Mouse (Mus musculus): ENCODE results near the gene Lima1. TPM values are rescaled to one million over a fixed set of nuclear protein-coding genes. Genes with fewer than 3 reads are reported as not detected.
"Not testable (repeated sequence)": the region's sequence is repeated elsewhere in the genome, so short reads cannot be mapped to it uniquely, and the experiment has no call there.

Lima1 gene
- total RNA-seq, 2 experiments from 2014 or later: 9.9 to 10.0 TPM

DNA sequence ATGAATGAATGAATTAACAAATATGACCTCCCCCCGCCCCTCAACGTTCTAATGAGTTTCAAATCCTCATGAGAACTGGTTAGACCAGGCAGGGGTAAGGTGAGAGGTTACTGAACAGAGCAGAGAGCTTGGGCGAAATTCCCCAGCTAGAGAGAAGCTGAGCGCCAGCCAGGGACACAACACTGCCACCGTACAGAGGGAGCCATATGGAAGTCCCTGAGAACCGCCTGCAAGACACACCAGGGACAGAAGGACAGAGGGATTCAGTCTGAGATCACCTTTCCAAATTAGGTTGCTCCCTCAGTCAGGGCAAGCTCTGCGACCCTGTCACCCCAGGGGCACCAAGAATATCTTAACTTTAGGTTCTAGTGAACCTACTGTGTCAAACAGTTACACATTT, 37.7 kb downstream of the Lima1 start:
- DNase-seq (ENCODE audit: low spot score in 2 of 2): no peak

DNA sequence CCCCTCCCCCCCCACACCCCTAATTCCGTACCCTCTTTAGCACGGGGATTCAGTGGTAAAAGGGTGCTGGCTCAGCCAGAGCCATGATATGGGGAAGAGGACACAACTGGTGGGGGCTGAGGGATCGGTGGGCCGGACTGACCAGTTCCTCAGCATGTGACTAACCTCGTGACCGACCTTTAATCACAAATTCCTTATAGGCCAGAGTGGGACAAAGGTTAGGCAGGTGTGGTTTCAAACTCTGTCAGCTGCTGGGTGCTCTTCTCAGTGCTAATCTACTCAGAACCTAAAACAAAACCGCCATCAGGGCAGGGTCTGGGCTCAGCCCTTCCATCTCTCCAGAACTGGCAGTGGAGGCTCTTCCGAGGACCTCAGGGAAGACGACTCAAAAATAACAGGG, 40.1 kb downstream of the Lima1 start:
- DNase-seq (ENCODE audit: low spot score in 2 of 2): no peak

DNA sequence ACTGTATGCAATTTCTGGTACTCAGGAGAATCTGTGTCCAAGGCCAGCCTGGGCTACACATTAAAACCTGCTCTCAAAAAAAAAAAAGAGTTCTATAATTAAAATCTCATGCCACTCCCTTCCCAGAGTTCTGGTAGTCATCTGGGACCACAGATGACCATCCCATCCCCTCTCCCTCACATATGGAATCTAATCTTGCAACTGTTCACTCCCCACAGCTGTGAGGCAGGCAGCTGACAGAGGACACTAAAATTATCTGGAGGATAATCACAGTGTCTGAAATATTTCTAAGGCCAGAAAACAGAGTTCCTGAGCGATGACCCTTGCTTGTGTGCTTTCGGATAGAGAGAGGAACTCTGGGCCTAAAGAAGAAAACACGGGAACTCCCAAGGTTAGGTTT, 40.6 kb downstream of the Lima1 start:
- DNase-seq (ENCODE audit: low spot score in 2 of 2): no peak

DNA sequence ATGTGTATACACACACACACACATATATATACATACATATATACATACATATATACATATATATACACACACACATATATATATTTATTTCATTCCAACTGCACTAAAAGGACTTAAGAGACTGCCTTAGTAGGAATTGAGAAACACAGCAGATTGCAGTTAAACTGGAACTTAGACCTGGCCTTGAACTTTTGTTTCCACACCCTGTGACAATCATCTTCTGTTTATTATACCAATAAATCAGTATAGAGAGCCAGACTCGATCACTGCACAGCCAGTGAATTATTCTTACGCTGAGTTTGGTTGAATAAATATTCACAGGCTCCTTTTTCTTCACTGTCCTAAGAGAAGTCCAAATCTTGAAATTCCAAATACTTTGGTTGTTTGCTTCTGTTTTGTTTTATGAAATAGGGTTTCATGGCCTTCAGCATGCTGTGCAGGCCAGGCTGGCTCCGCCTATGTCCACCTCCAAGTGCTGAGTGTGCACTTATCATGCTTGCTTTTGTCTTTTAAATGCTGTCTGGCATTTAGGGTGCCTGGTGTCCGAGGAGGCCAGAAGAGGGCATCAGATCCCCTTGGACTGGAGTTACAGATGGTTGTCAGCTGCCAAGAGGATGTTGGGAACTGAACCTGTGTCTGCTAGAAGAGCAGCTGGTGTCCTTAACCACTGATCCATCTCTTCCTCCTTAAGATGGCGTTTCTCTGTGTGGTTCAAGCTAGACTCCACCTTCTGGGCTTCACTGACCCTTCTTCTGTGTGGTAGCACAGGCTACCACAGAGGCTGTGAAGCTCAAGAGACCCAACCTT, 41.4 kb downstream of the Lima1 start:
- no peak for DNase-seq (ENCODE audit: low spot score in 2 of 2)

DNA sequence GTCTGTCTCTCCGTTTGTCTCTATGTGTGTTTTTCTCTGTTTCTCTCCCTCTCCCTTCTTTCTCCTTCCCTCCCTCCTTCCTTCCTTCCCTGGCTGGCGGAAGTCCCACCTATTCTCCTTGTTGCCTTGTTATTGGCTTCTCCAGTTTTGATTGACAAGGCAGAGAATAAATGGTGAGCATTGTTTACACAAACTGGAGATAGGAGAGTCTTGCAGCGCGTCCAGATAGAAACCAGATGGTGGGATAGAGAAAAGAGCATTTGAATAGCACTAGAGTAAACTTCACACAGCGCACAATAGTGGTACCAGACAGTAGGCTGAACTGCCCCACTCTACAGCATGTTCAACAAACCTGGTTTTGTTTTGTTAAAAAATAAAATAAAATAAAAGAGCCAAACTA, 43.7 kb downstream of the Lima1 start:
- no peak for DNase-seq (ENCODE audit: low spot score in 2 of 2)

DNA sequence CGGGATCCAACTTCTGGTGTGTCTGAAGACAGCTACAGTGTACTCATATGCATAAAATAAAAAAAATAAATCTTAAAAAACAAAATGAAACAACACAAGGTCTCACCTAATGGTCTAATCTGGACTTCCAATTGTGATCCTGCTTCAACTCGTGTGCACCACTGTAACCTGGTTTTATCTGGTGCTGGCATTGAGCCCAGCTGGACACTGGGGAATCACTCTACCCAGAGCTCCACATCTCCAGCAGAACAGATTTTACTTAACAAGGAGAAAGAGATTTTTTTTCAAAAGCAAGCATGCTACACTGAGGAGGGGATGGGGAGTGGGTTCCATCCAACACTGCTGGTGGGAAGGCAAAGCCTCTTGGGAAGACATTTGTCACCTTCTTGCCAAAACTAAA, 47.2 kb downstream of the Lima1 start:
- DNase-seq (ENCODE audit: low spot score in 2 of 2): no peak

DNA sequence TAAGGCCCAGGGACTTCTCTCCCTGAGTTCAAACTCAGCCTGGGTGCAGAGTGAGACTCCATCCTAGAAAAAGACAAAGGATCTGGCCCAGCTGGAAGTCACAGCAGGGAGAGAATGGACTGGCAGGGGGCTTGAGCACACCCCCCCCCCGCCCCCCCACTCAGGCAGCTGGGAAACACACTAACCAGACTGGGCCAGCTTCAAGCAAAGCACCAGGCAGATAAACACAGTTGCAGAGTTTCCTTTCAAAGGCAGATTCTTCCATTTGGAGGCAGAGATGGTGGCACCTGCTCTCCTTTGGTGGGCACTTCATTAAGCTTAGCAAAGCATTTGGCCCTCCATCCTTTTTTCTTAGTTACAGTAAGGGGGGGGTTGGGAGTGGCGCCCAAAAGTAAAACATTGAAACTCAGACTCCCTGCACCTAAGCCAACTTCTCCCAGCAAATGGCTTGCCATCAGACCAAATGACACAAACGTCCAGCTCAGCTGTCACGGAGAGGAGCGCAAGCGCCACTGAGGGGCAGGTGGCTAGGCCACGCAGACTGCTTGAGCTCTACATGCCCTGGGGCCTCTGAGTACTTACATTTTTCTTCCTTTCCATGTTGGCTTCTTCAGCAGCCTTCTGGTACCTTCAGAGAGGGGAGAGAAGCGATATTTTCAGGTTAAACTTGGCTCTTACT, 48.9 kb downstream of the Lima1 start:
- no peak for DNase-seq (ENCODE audit: low spot score in 2 of 2)

DNA sequence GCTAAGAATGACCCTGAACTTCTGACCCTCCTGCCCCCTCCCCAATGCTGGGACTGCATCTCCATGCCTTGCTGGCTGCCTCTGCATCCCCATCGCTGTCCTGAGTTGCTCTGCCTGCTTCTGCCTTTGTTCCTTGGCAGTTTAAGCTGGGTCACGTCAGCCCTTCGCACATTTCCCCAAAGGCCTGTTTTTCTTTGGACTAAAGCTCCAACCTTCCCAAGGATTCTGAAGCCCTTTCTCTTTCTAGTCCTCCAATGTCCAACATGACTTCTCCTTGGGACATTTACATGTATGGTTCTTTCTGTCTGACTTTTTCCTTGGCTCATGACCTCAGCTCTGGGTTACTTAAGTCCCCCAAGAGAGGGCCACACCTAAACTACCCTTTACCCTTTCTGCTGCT, 50.0 kb downstream of the Lima1 start:
- no peak for DNase-seq (ENCODE audit: low spot score in 2 of 2)

DNA sequence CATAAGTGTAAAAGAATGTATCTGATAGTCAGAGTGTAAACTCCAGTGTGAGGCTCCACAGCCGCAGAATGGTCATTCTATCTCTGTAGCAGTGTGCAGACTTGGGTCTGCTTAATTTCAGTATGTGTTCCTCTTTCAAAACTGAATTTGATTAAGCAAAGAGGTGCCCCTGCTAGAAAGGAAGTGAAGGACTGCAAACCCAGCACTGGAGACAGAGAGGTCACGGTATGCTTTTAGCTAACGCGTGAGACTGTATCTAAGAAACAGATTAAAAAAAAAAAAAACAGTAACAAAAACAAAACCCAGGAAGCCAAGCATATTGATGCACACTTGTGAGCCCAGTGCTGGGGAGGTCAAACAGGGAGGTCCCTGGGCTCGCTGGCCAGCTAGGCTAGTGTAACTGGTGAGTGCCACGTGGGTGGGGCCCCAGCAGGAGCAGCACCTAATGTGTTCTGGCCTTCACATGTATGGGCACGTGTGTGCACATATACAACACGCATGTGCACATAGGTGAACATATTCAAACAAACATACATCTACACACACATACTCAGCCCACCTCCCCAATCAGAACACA, 51.8 kb downstream of the Lima1 start:
- no peak for DNase-seq (ENCODE audit: low spot score in 2 of 2)

DNA sequence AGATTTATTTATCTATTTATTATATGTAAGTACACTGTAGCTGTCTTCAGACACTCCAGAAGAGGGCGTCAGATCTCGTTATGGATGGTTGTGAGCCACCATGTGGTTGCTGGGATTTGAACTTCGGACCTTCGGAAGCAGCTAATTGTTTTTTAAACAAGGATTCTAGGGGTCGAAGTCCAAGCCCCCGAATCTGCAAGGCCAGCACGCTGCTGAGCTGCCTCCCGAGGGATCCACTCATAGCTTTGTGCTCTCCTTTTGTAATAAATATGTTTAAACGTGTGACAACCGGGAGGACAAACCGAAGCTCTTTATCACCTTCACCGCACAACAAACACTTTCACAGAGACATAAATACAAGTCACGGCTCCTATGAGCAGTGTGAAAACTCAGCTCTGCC, 52.8 kb downstream of the Lima1 start:
- DNase-seq (ENCODE audit: low spot score in 2 of 2): not testable (repeated sequence)

DNA sequence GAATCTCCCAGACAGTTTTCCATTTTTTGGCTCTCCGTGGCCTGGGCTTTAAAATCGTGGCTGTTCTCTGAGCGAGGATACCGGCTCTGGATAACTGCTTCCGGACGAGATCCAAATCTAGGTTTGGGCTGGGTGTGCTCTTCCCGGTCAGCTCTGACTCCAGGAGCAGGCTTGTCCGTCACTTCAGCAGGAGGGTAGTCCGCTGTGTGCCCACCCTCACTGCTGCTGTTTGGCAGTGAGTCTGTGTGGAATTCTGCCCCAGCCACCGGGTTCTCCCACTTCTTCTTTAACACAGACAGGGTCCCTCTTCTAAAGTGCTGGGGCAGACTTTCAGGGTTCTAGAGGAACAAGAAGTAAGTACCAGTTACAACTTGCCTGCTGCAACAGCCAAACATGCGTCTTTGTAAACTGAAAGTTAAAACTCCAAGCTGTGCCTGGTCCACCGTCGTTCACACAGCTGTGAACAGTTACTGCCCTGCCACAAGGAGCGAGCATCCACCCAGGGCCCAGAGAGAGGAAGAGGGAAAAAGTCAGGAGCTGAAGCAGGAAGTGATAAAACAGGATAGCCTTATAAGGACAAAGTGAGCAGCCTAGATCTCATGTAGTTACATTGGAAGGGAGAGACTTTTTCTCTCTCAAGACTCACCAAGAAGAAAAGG, 55.5 kb downstream of the Lima1 start:
- no peak for DNase-seq (ENCODE audit: low spot score in 2 of 2)

DNA sequence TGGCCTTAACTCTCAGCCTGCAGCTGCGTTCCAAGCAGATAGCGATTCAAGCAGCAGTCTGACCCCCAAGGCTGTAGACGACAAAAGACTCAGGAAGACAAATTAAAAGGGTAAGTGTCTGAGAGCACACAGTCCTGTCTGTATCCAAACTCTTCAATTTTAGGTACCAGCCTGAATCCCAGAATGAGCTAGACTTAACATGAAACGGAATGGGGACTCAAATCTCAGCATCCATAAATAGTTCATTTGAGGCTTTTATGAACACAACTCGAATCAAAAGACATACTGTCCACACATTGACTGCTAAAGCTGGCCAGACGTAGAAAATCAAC, 56.2 kb downstream of the Lima1 start:
- no peak for DNase-seq (ENCODE audit: low spot score in 2 of 2)

DNA sequence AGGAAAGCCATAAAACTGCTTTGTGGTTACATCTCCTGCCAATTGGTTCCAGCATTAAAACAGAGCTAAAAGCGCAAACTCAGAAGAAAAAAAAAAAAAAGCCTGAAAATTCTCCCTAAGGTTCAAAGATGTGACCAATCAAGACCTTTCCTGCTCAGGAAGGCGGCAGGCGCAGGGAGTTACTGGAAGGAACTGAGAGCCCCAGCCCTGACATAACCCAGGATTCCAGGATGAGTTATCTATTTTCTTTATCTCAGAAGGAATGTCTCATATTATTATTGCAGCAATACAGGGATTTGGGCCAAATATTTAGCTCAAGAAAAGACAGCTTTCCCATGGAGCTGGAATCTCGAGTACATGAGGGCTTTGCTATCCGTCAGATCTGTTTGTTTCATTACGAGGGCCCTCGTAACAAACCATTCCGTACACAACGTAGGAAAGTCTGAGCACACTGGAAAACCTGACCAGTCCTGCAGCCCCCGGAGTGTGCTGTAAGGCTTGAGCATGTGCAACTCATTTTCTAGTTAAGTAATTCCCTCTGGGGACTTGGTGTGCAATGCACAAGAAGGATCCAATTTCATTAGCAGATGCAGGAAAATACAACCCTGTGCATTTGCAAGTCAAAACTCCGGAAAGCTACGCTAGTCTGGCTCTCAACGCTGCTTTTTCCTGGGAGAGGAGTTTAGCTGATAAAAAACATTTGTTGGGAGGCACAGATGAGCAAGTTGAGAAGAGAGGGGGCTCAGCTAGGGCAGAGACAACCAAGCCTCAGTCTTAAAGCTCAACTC, 56.7 kb downstream of the Lima1 start:
- DNase-seq (ENCODE audit: low spot score in 2 of 2): peak in 1 of 2 experiments; percentile 58

DNA sequence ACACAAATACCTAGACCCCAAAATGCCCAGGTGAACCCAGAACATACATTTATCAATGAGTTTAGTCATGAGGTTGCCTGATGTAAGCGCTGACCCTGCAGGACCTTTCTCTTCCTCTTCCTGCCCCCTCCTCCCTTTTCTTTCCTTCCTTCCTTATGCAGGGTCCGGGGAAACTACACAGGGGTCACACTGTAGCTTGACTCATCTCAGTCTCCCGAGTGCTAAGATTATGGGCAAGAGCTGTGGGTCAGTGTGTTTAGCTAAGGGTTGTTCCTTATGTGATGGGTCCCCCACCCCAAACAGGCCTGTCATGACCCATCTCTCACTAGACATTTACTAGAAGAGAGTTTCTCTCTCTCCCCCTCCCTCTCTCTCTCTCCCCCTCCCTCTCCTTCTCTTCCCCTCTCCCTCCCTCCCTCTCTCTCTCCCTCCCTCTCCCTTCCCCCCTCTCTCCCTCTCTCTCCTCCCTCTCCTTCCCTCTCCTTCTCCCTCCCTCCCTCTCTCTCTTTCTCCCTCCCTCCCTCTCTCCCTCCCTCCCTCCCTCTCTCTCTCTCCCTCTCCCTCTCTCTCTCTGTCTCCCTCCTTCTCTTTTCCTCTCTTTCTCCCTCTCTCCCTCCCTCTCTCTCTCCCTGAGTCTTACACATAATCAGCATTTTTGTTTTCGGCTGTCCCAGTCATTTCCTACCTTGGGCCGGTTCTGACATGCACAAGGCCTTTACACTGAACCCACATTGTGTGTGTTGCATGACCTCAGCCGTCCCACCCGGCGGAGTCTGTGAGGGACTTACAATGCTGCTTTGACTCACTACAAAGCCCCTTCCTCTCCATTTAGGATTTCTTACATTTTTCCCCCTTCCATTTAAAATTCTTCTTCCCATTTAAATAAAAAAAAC, 57.7 kb downstream of the Lima1 start:
- DNase-seq (ENCODE audit: low spot score in 2 of 2): no peak

DNA sequence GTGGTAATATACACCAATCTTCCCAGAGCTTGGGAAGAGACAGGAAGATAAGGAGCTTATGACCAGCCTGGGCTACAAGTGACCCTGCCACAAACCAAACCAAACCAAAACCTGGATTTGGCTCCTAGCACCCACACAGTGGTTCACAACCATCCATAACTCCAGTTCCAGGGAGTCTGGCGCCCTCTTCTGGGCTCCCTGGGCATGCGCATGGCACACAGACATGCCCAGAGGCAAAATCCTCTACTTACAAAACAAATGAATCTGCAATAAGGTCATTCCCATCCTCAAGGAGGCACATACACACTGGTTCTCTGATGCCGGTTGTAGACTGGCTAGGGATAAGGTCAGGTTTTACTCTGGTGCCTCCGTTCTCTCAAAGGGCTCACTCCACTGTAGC, 59.3 kb downstream of the Lima1 start:
- DNase-seq (ENCODE audit: low spot score in 2 of 2): no peak

DNA sequence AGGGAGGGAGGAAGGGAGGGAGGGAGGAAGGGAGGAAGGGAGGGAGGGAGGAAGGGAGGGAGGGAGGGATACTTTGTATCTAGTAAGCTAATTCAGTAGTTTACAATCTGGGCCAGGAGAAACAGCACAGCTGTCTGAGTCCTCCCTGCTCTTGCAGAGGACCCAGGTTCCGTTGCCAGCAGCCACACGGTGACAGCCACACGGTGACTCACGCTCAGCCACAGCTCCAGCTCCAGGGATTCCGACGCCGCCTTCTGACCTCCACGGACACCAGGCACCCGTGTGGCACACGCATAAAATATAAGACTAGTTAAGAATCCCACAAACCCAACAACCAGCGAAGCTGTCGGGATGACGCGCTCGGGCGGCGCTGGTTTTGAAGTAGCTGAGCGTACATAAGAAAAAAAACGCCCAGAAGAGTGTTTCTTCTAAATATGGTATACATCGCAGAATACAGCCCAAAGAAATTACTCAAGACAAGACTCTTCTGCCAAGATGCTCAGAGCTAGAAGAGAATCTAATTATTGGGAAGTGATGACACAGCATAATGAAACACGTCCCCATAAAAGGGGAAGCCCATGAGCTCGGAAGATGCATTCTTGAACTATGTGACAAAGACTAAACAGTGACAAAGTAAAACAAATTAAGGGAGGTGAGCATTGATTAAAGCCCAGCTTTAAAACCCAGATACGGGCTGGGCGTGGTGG, 60.5 kb downstream of the Lima1 start:
- no peak for DNase-seq (ENCODE audit: low spot score in 2 of 2)

DNA sequence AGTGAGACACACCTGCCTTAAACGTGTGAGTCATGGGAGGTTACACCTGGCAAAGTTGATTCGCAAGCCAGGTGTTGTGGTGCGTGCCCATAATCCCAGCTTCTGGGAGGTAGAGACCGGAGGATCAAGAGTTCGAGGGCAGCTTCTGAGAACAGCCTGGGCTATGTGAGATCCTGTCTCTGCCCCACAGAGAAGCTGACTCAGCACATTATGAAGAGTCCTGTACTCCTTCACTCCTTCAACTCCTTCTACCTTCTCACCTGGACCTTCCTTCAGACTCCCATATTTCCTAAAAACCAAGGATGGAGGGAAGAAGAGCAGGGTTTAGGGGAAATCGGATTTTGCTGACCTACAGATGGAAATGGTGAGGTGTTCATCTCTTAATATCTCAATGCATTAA, 61.6 kb downstream of the Lima1 start:
- DNase-seq (ENCODE audit: low spot score in 2 of 2): no peak

DNA sequence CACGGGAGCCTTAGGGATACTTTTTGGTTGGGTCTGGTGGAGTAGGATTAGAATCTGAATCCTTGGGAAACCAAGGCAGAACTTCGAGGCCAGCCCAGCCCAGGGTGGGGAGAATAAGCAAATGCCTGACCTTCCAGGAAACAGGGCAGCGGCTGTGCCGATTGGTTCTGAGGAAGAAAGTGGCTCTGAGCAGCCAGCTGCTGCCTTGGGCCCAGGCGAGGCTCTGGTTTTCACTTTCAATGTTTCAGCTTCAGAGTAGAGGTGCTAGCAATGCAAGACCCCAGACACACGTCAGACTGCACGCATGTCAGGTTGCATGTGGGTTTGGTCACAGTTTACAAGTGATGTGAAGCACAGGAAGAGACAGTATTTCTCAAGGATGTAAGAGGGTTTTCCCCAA, 63.2 kb downstream of the Lima1 start:
- DNase-seq (ENCODE audit: low spot score in 2 of 2): no peak
